Mouse (Mus musculus) small intestine, adult 2 months (tissue): ENCODE results near the gene Marco. TPM values are rescaled to one million over a fixed set of nuclear protein-coding genes. Genes with fewer than 3 reads are reported as not detected.

Experiments
- H3K27ac ChIP-seq: fragments of 200-500 bp; 2 replicates; pipeline ENCODE4 v1.5.1; 2012; ENCODE audit warnings: low read depth, low read length, control low read depth, inconsistent platforms; ENCODE audit not compliant: insufficient read depth
- H3K27me3 ChIP-seq: fragments of 200-500 bp; 2 replicates; pipeline ENCODE4 v1.6.1; 2012; ENCODE audit warnings: mild to moderate bottlenecking, moderate library complexity, low read length, inconsistent platforms; ENCODE audit not compliant: control insufficient read depth, insufficient read depth
- H3K36me3 ChIP-seq: fragments of 200-500 bp; 2 replicates; pipeline ENCODE4 v1.6.1; 2012; ENCODE audit warnings: mild to moderate bottlenecking, low read length, control low read depth, inconsistent platforms; ENCODE audit not compliant: control insufficient read depth, insufficient read depth
- H3K4me1 ChIP-seq: fragments of 200-500 bp; 2 replicates; pipeline ENCODE4 v1.6.1; 2012; ENCODE audit warnings: low read length, inconsistent platforms, mixed read lengths; ENCODE audit not compliant: control insufficient read depth, insufficient read depth, insufficient read length
- H3K4me3 ChIP-seq: fragments of 200-500 bp; 2 replicates; pipeline ENCODE4 v1.5.1; 2012; ENCODE audit warnings: low read depth, mild to moderate bottlenecking, control low read depth, inconsistent platforms, low read length, moderate library complexity
- CTCF ChIP-seq: fragments of 200-500 bp; IDR thresholded peaks from 2 replicates; pipeline ENCODE4 v1.5.1; 2012; ENCODE audit warnings: low read depth, mild to moderate bottlenecking, control low read depth, inconsistent platforms, low read length, moderate library complexity, mixed read lengths; ENCODE audit not compliant: insufficient replicate concordance, insufficient read length; ENCODE audit errors: extremely low read depth
- POLR2A ChIP-seq: fragments of 200-500 bp; IDR thresholded peaks from 2 replicates; pipeline ENCODE4 v1.6.1; 2012; ENCODE audit warnings: low read depth, mild to moderate bottlenecking, control low read depth, inconsistent platforms, low read length, moderate library complexity
- WGBS: fragments of 180-500 bp; shearing (Covaris S2); methylation state at CpG from one replicate; pipeline ENCODE4 v1.1.7; 2018; 5-methylcytosine and 5-hydroxymethylcytosine counted together
- polyA plus RNA-seq: library from polyadenylated mRNA; depleted of rRNA; stranded (reverse); fragments of >200 nt; gene quantifications from 2 replicates; pipeline ENCODE4 v1.2.3, GENCODE M21; 2012; rRNA removed

The Marco gene
- 0.13 TPM in 1 of 2 replicates, not detected in the other for polyA plus RNA-seq

- no peaks in the 10 kb centered on the region for H3K4me1 ChIP-seq
- TF ChIP-seq POLR2A (no peak), CTCF (no peak)
- 62% methylated on average over 1 of the region's 1 CpGs for WGBS
- H3K36me3 ChIP-seq: no peaks in the 10 kb centered on the region
- no peaks in the 10 kb centered on the region for H3K27me3 ChIP-seq
- H3K4me3 ChIP-seq: no peak within 1 kb of the TSS
- H3K27ac ChIP-seq: no peak within 1 kb of the TSS
These were observed at the start of gene Marco for GRCm38 (mm10) chr1:120504924-120505323. TSS of gene Marco (minus strand) at chr1:120505024.

GRCm38 (mm10) chr1:120539506-120540029 lies 34.7 kb upstream of the Marco start:
- 64% methylated on average over 7 of the region's 7 CpGs for WGBS
- no peaks in the 10 kb centered on the region for H3K36me3 ChIP-seq
- no peak overlapping the region for H3K27ac ChIP-seq
- TF ChIP-seq CTCF (no peak), POLR2A (no peak)
- no peak overlapping the region for H3K4me3 ChIP-seq
- no peaks in the 10 kb centered on the region for H3K4me1 ChIP-seq
- H3K27me3 ChIP-seq: no peaks in the 10 kb centered on the region

- no peak overlapping the region for H3K4me3 ChIP-seq
- no peak overlapping the region for H3K27ac ChIP-seq
- H3K27me3 ChIP-seq: no peaks in the 10 kb centered on the region
- no peaks in the 10 kb centered on the region for H3K36me3 ChIP-seq
- WGBS: 88% methylated on average over 1 of the region's 1 CpGs
- no peaks in the 10 kb centered on the region for H3K4me1 ChIP-seq
- TF ChIP-seq POLR2A: no peak
- no peak for TF ChIP-seq CTCF
These were observed 32.2 kb upstream of the Marco start for GRCm38 (mm10) chr1:120536998-120537397.

GRCm38 (mm10) chr1:120535919-120536318 lies 31.1 kb upstream of the Marco start:
- no peaks in the 10 kb centered on the region for H3K4me1 ChIP-seq
- no peaks in the 10 kb centered on the region for H3K36me3 ChIP-seq
- 80% methylated on average over 1 of the region's 1 CpGs for WGBS
- H3K4me3 ChIP-seq: no peak overlapping the region
- no peaks in the 10 kb centered on the region for H3K27me3 ChIP-seq
- TF ChIP-seq POLR2A: no peak
- no peak for TF ChIP-seq CTCF
- no peak overlapping the region for H3K27ac ChIP-seq

GRCm38 (mm10) chr1:120532321-120532916 lies 27.6 kb upstream of the Marco start:
- Histone ChIP-seq H3K4me3 (no peak overlapping the region), H3K27me3 (no peaks in the 10 kb centered on the region), H3K36me3 (no peaks in the 10 kb centered on the region), H3K4me1 (no peaks in the 10 kb centered on the region), H3K27ac (no peak overlapping the region)
- TF ChIP-seq CTCF: no peak
- no peak for TF ChIP-seq POLR2A
- WGBS: 53% methylated on average over 6 of the region's 6 CpGs

- H3K36me3 ChIP-seq: no peaks in the 10 kb centered on the region
- no peak overlapping the region for H3K4me3 ChIP-seq
- TF ChIP-seq POLR2A (no peak), CTCF (no peak)
- H3K27me3 ChIP-seq: no peaks in the 10 kb centered on the region
- no peaks in the 10 kb centered on the region for H3K4me1 ChIP-seq
- no peak overlapping the region for H3K27ac ChIP-seq
- WGBS: 50% methylated on average over 3 of the region's 3 CpGs
These were observed 26.9 kb upstream of the Marco start for GRCm38 (mm10) chr1:120531770-120532169.

- no peaks in the 10 kb centered on the region for H3K4me1 ChIP-seq
- TF ChIP-seq POLR2A (no peak), CTCF (no peak)
- no peak overlapping the region for H3K27ac ChIP-seq
- H3K27me3 ChIP-seq: no peaks in the 10 kb centered on the region
- H3K36me3 ChIP-seq: no peaks in the 10 kb centered on the region
- no peak overlapping the region for H3K4me3 ChIP-seq
- WGBS: 67% methylated on average over 2 of the region's 2 CpGs
These were observed 25.1 kb upstream of the Marco start for GRCm38 (mm10) chr1:120529881-120530280.

GRCm38 (mm10) chr1:120517618-120518017 lies 12.8 kb upstream of the Marco start:
- H3K36me3 ChIP-seq: no peaks in the 10 kb centered on the region
- no peak for TF ChIP-seq CTCF
- no peak for TF ChIP-seq POLR2A
- no peak overlapping the region for H3K27ac ChIP-seq
- no peaks in the 10 kb centered on the region for H3K27me3 ChIP-seq
- WGBS: 52% methylated on average over 7 of the region's 7 CpGs
- H3K4me1 ChIP-seq: no peaks in the 10 kb centered on the region
- H3K4me3 ChIP-seq: no peak overlapping the region
